Mouse (Mus musculus): ENCODE measurements at regions not wholly inside any gene's neighbourhood (a gene's known extent, or its start where the extent isn't known, plus 50 kb on each side); places are given as distances from the start of the nearest gene placed in this dataset.

GRCm38 (mm10) chr2:64522722-64523121, 424.9 kb upstream of the Fign start:
- 53% methylated on average over 3 of the region's 3 CpGs for WGBS
- Histone ChIP-seq H3K4me1 (replicated peaks) (peaks cover 6% of the 10 kb centered on the region; the same call in 1 of the 2 replicates), H3K27ac (no peak overlapping the region), H3K27me3 (no peaks in the 10 kb centered on the region), H3K4me3 (replicated peaks) (no peak overlapping the region), H3K4me2 (replicated peaks) (no peak overlapping the region), H3K9me3 (no peaks in the 10 kb centered on the region), H3K9ac (replicated peaks) (no peak overlapping the region), H3K36me3 (no peaks in the 10 kb centered on the region)
- ATAC-seq = no peak

GRCm38 (mm10) chr2:64522233-64522632, 424.4 kb upstream of the Fign start:
- Histone ChIP-seq H3K9ac (replicated peaks) (no peak overlapping the region), H3K27me3 (no peaks in the 10 kb centered on the region), H3K4me2 (replicated peaks) (no peak overlapping the region), H3K36me3 (no peaks in the 10 kb centered on the region), H3K4me3 (replicated peaks) (no peak overlapping the region), H3K27ac (no peak overlapping the region), H3K9me3 (no peaks in the 10 kb centered on the region), H3K4me1 (replicated peaks) (peaks cover 6% of the 10 kb centered on the region; the same call in 1 of the 2 replicates)
- ATAC-seq = 0 out of 2 replicates have a peak, but pooled peaks have one; percentile 27
- 53% methylated on average over 3 of the region's 3 CpGs for WGBS

GRCm38 (mm10) chr2:64495725-64496124, 397.9 kb upstream of the Fign start:
- Histone ChIP-seq H3K9me3 (no peaks in the 10 kb centered on the region), H3K27me3 (no peaks in the 10 kb centered on the region), H3K27ac (no peak overlapping the region), H3K36me3 (no peaks in the 10 kb centered on the region), H3K9ac (replicated peaks) (no peak overlapping the region), H3K4me3 (replicated peaks) (no peak overlapping the region), H3K4me2 (replicated peaks) (no peak overlapping the region), H3K4me1 (replicated peaks) (no peaks in the 10 kb centered on the region)
- ATAC-seq = no peak

GRCm38 (mm10) chr2:64466412-64466970, 368.7 kb upstream of the Fign start:
- ATAC-seq = no peak
- Histone ChIP-seq H3K36me3 (no peaks in the 10 kb centered on the region), H3K9ac (replicated peaks) (no peak overlapping the region), H3K9me3 (no peaks in the 10 kb centered on the region), H3K4me2 (replicated peaks) (no peak overlapping the region), H3K4me1 (replicated peaks) (no peaks in the 10 kb centered on the region), H3K4me3 (replicated peaks) (no peak overlapping the region), H3K27me3 (no peaks in the 10 kb centered on the region), H3K27ac (no peak overlapping the region)
- WGBS = 90% methylated on average over 12 of the region's 12 CpGs

- H3K4me2 ChIP-seq (replicated peaks) = no peak overlapping the region
- H3K36me3 ChIP-seq = no peaks in the 10 kb centered on the region
- H3K9ac ChIP-seq (replicated peaks) = no peak overlapping the region
- no peak overlapping the region for H3K4me3 ChIP-seq (replicated peaks)
- 76% methylated on average over 8 of the region's 8 CpGs for WGBS
- no peaks in the 10 kb centered on the region for H3K4me1 ChIP-seq (replicated peaks)
- ATAC-seq = 0 out of 2 replicates have a peak, but pooled peaks have one; percentile 43
- H3K27ac ChIP-seq = no peak overlapping the region
- H3K27me3 ChIP-seq = no peaks in the 10 kb centered on the region
- no peaks in the 10 kb centered on the region for H3K9me3 ChIP-seq
These were observed 364.8 kb upstream of the Fign start for GRCm38 (mm10) chr2:64462466-64463114.

- Histone ChIP-seq H3K4me1 (replicated peaks) (no peaks in the 10 kb centered on the region), H3K27ac (no peak overlapping the region), H3K9me3 (no peaks in the 10 kb centered on the region), H3K27me3 (no peaks in the 10 kb centered on the region), H3K4me2 (replicated peaks) (no peak overlapping the region), H3K9ac (replicated peaks) (no peak overlapping the region), H3K4me3 (replicated peaks) (no peak overlapping the region), H3K36me3 (no peaks in the 10 kb centered on the region)
- 86% methylated on average over 11 of the region's 11 CpGs for WGBS
- ATAC-seq = no peak
These were observed 364.2 kb upstream of the Fign start for GRCm38 (mm10) chr2:64462041-64462440.

GRCm38 (mm10) chr2:64461636-64462035, 363.8 kb upstream of the Fign start:
- Histone ChIP-seq H3K27me3 (no peaks in the 10 kb centered on the region), H3K36me3 (no peaks in the 10 kb centered on the region), H3K9me3 (no peaks in the 10 kb centered on the region), H3K4me1 (replicated peaks) (no peaks in the 10 kb centered on the region), H3K4me3 (replicated peaks) (no peak overlapping the region), H3K4me2 (replicated peaks) (no peak overlapping the region), H3K9ac (replicated peaks) (no peak overlapping the region), H3K27ac (no peak overlapping the region)
- no peak for ATAC-seq
- 87% methylated on average over 9 of the region's 9 CpGs for WGBS

- H3K9me3 ChIP-seq = no peaks in the 10 kb centered on the region
- WGBS = 70% methylated on average over 5 of the region's 5 CpGs
- no peak overlapping the region for H3K9ac ChIP-seq (replicated peaks)
- no peak overlapping the region for H3K4me3 ChIP-seq (replicated peaks)
- H3K27me3 ChIP-seq = no peaks in the 10 kb centered on the region
- H3K4me2 ChIP-seq (replicated peaks) = no peak overlapping the region
- no peaks in the 10 kb centered on the region for H3K4me1 ChIP-seq (replicated peaks)
- no peak overlapping the region for H3K27ac ChIP-seq
- no peaks in the 10 kb centered on the region for H3K36me3 ChIP-seq
- no peak for ATAC-seq
These were observed 360.3 kb upstream of the Fign start for GRCm38 (mm10) chr2:64458171-64458570.

GRCm38 (mm10) chr2:64452690-64453089, 354.9 kb upstream of the Fign start:
- H3K9ac ChIP-seq (replicated peaks) = no peak overlapping the region
- 66% methylated on average over 6 of the region's 6 CpGs for WGBS

GRCm38 (mm10) chr2:64451614-64452317, 353.9 kb upstream of the Fign start:
- no peaks in the 10 kb centered on the region for H3K36me3 ChIP-seq
- no peaks in the 10 kb centered on the region for H3K27me3 ChIP-seq
- no peak overlapping the region for H3K4me2 ChIP-seq (replicated peaks)
- no peak overlapping the region for H3K27ac ChIP-seq
- 52% methylated on average over 12 of the region's 12 CpGs for WGBS
- H3K4me3 ChIP-seq (replicated peaks) = no peak overlapping the region
- H3K9me3 ChIP-seq = no peaks in the 10 kb centered on the region
- H3K4me1 ChIP-seq (replicated peaks) = peaks cover 15% of the 10 kb centered on the region
- no peak overlapping the region for H3K9ac ChIP-seq (replicated peaks)
- ATAC-seq = peak; percentile 62; the same call in 1 of the 2 replicates

More at GRCm38 (mm10) chr2:64452690-64453089, 354.9 kb upstream of the Fign start:
- Histone ChIP-seq H3K9me3 (no peaks in the 10 kb centered on the region), H3K4me1 (replicated peaks) (peaks cover 15% of the 10 kb centered on the region), H3K4me2 (replicated peaks) (no peak overlapping the region), H3K4me3 (replicated peaks) (no peak overlapping the region), H3K27me3 (no peaks in the 10 kb centered on the region), H3K27ac (no peak overlapping the region), H3K36me3 (no peaks in the 10 kb centered on the region)
- ATAC-seq = no peak

GRCm38 (mm10) chr2:64443171-64443570, 345.3 kb upstream of the Fign start:
- WGBS = 93% methylated on average over 3 of the region's 3 CpGs
- Histone ChIP-seq H3K4me3 (replicated peaks) (no peak overlapping the region), H3K27me3 (no peaks in the 10 kb centered on the region), H3K36me3 (no peaks in the 10 kb centered on the region), H3K9ac (replicated peaks) (no peak overlapping the region), H3K9me3 (no peaks in the 10 kb centered on the region), H3K4me1 (replicated peaks) (no peaks in the 10 kb centered on the region), H3K27ac (no peak overlapping the region), H3K4me2 (replicated peaks) (no peak overlapping the region)
- no peak for ATAC-seq

- H3K9ac ChIP-seq (replicated peaks) = no peak overlapping the region
- H3K27ac ChIP-seq = no peak overlapping the region
- no peaks in the 10 kb centered on the region for H3K27me3 ChIP-seq
- H3K9me3 ChIP-seq = no peaks in the 10 kb centered on the region
- H3K4me2 ChIP-seq (replicated peaks) = no peak overlapping the region
- H3K4me3 ChIP-seq (replicated peaks) = no peak overlapping the region
- WGBS = 92% methylated on average over 2 of the region's 2 CpGs
- no peak for ATAC-seq
- no peaks in the 10 kb centered on the region for H3K36me3 ChIP-seq
- no peaks in the 10 kb centered on the region for H3K4me1 ChIP-seq (replicated peaks)
These were observed 343.1 kb upstream of the Fign start for GRCm38 (mm10) chr2:64440961-64441360.

Measured in midbrain, embryonic 13.5 days (tissue).